Mouse (Mus musculus) adipose tissue, adult 10 weeks (tissue): Measurements from ENCODE around the gene Fbxo5. TPM values are rescaled to one million over a fixed set of nuclear protein-coding genes. Genes with fewer than 3 reads are reported as not detected.

Experiments used
- polyA plus RNA-seq: library from polyadenylated mRNA; stranded (reverse); fragments of 350-450 nt; fragmentation: Illumina TruSeq; extraction: RNeasy Lipid Tissue Mini Kit (QIAGEN cat#74804); gene quantifications from one replicate; pipeline ENCODE4 v1.2.3, GENCODE M21; 2014; ENCODE audit warnings: low read depth, low replicate concordance

The Fbxo5 gene
- 3.7 TPM for polyA plus RNA-seq

GRCm38 (mm10) chr10:5805243-5805730 is at the start of gene Fbxo5:
TSS of gene Fbxo5 (minus strand) at chr10:5805600.

GRCm38 (mm10) chr10:5823740-5824491 is 18.5 kb upstream of the Fbxo5 start, which contains the start of gene Mtrf1l:
TSS of gene Mtrf1l (minus strand) at chr10:5823910.

Other genes with a start within 250 kb of the Fbxo5 start
- gene Myct1, start 211.8 kb downstream of the Fbxo5 start, polyA plus RNA-seq = 3.7 TPM
- 2.9 TPM for gene Vip, start 166.4 kb downstream of the Fbxo5 start, polyA plus RNA-seq
- gene Mtrf1l, start 18.3 kb upstream of the Fbxo5 start, polyA plus RNA-seq = 10.0 TPM
- gene Rgs17, start 116.8 kb upstream of the Fbxo5 start, polyA plus RNA-seq = 0.27 TPM